Mouse (Mus musculus) thymus, postnatal 25 days (tissue): Measurements from ENCODE around the gene Met.

Source experiments
- DNase-seq: peaks from one replicate; pipeline ENCODE4 v3.0.0; 2022

The Met gene

GRCm38 (mm10) chr6:17554757-17555156, 91.2 kb downstream of the Met start:
- no peak for DNase-seq

- no peak for DNase-seq
Observed at GRCm38 (mm10) chr6:17555719-17556118, 92.1 kb downstream of the Met start.

- DNase-seq, result no peak
Observed at GRCm38 (mm10) chr6:17559657-17560056, 96.1 kb downstream of the Met start.

- DNase-seq, result no peak
Observed at GRCm38 (mm10) chr6:17561347-17561746, 97.7 kb downstream of the Met start.

GRCm38 (mm10) chr6:17561886-17562285, 98.3 kb downstream of the Met start:
- DNase-seq, result no peak

GRCm38 (mm10) chr6:17562472-17563088, 99.0 kb downstream of the Met start:
- DNase-seq, result no peak

- DNase-seq, result no peak
Observed at GRCm38 (mm10) chr6:17568702-17569352, 105.2 kb downstream of the Met start.

GRCm38 (mm10) chr6:17573227-17573626, 109.6 kb downstream of the Met start:
- no peak for DNase-seq

- DNase-seq, result no peak
Observed at GRCm38 (mm10) chr6:17573732-17574131, 110.1 kb downstream of the Met start.

- DNase-seq, result no peak
Observed at GRCm38 (mm10) chr6:17578092-17578760, 114.6 kb downstream of the Met start.

- no peak for DNase-seq
Observed at GRCm38 (mm10) chr6:17580349-17580748, 116.7 kb downstream of the Met start.

GRCm38 (mm10) chr6:17583982-17584381, 120.4 kb downstream of the Met start:
- peak; percentile 11 for DNase-seq

GRCm38 (mm10) chr6:17589049-17589952, 125.7 kb downstream of the Met start:
- peak; percentile 61 for DNase-seq

GRCm38 (mm10) chr6:17589953-17590627, 126.5 kb downstream of the Met start:
- no peak for DNase-seq

- no peak for DNase-seq
Observed at GRCm38 (mm10) chr6:17593971-17594370, 130.4 kb downstream of the Met start.

- DNase-seq, result no peak
Observed at GRCm38 (mm10) chr6:17595712-17596462, 132.3 kb downstream of the Met start.

GRCm38 (mm10) chr6:17599373-17599772, 135.8 kb downstream of the Met start:
- no peak for DNase-seq

- no peak for DNase-seq
Observed at GRCm38 (mm10) chr6:17601526-17601925, 137.9 kb downstream of the Met start.

GRCm38 (mm10) chr6:17606915-17607314, 143.3 kb downstream of the Met start:
- no peak for DNase-seq

GRCm38 (mm10) chr6:17611352-17612010, 147.9 kb downstream of the Met start:
- DNase-seq, result no peak

- no peak for DNase-seq
Observed at GRCm38 (mm10) chr6:17612652-17613051, 149.1 kb downstream of the Met start.
